Mouse (Mus musculus): Measurements from ENCODE around the gene Zfp993. TPM values are rescaled to one million over a fixed set of nuclear protein-coding genes. Genes with fewer than 3 reads are reported as not detected.
"Not testable (repeated sequence)": the region's sequence is repeated elsewhere in the genome, so short reads cannot be mapped to it uniquely, and the experiment has no call there.

Gene Zfp993
- 1.7 and 3.4 TPM in 2 replicates for polyA plus RNA-seq (2014; fragmentation: Nextera tagmentation; extraction: Ambion mirVana)

DNA sequence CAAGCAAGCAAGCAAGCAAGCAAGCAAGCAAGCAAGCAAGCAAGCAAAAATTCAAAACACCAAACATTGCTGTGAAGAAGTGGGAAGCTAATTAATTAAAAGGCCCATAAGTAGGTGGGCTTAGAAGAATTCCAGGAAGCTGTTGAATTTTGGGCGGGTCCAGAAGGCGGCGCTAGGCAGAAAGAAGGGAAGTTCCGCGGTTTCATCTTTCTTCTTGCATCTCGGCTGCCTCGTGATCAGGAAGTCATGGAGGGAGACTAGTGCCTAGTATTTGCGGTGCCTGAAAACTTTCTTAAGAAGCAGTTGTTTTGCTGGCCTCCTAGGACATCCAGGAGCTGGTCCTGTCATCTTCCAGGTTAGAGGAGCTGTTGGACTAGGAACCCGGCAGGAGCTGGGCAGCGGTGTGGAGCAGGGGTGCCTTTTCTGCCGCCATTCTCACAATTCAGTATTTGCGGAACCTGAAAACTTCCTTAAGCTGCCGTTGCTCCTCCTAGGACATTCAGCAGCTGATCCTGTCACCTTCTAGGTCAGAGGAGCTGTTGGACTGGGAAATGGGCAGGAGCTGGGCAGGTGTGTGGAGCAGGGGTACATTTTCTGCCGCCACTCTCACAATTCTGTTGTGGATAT, at the start of gene Zfp993:
Zfp993 (plus strand) TSS at position 188 of the 627 bp plus-strand sequence.
- not testable (repeated sequence) for H3K27ac ChIP-seq (ENCODE audit: low read depth); H3K4me2 ChIP-seq; H3K36me3 ChIP-seq (ENCODE audit: insufficient read depth); H3K4me3 ChIP-seq (ENCODE audit: low read depth, low read length); DNase-seq; H3K27me3 ChIP-seq (ENCODE audit: insufficient read depth, low read length); H3K9ac ChIP-seq; ATAC-seq (ENCODE audit: insufficient read depth); H3K4me1 ChIP-seq (ENCODE audit: insufficient read depth); H3K9me3 ChIP-seq (ENCODE audit: low read depth, low read length)
- no CpG with 5 or more reads among the region's 14 CpGs for WGBS

DNA sequence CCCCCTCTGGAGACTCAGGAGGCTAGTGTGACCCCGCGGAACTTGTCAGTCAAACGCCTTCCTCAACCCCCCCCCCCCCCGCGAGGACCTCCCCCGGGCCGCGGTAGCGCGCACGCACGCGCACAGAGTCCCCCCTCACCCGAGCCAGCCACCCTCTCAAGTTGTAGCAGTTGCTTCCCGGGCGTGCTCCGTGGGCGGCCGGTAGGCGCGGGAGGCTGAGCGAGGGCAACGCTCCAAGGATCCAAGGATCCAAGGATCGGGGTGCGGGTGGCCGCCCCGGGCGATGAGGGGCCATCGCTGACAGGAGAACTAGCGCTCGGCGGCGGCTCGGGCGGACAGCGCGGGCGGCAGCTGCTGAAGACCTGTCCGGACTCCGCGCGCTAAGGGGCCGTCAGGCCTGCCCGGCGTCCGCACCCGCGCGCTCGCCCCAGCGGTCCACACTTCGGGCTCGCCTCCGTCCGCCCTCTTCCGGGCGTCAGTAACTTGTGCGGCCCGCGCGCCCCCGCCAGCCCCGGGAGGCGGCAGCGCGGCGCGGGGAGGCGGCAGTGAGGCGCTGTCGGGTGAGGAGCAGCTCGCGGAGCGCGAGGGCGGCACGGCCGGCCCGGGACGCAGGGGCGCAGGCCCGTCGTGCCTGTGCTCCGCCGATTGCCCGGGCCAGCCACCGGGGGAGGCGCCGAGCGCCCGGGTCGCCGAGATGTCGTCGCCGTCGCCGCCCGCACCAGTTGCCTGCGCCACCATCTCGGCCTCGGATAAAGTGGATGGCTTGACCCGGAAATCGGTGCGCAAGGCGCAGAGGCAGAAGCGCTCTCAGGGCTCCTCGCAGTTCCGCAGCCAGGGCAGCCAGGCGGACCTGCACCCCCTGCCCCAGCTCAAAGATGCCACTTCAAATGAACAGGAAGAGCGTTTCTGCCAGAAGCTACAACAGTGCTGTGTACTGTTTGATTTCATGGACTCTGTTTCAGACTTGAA, 30.6 kb upstream of the Zfp993 start:
- H3K36me3 ChIP-seq (ENCODE audit: insufficient read depth); H3K9ac ChIP-seq; H3K4me1 ChIP-seq (ENCODE audit: insufficient read depth); H3K27me3 ChIP-seq (ENCODE audit: insufficient read depth, low read length); DNase-seq; H3K4me2 ChIP-seq; H3K9me3 ChIP-seq (ENCODE audit: low read depth, low read length); H3K4me3 ChIP-seq (ENCODE audit: low read depth, low read length); H3K27ac ChIP-seq (ENCODE audit: low read depth): not testable (repeated sequence)
- ATAC-seq (ENCODE audit: insufficient read depth): peak; percentile 81
- WGBS: 4% methylated on average over 16 of the region's 111 CpGs

DNA sequence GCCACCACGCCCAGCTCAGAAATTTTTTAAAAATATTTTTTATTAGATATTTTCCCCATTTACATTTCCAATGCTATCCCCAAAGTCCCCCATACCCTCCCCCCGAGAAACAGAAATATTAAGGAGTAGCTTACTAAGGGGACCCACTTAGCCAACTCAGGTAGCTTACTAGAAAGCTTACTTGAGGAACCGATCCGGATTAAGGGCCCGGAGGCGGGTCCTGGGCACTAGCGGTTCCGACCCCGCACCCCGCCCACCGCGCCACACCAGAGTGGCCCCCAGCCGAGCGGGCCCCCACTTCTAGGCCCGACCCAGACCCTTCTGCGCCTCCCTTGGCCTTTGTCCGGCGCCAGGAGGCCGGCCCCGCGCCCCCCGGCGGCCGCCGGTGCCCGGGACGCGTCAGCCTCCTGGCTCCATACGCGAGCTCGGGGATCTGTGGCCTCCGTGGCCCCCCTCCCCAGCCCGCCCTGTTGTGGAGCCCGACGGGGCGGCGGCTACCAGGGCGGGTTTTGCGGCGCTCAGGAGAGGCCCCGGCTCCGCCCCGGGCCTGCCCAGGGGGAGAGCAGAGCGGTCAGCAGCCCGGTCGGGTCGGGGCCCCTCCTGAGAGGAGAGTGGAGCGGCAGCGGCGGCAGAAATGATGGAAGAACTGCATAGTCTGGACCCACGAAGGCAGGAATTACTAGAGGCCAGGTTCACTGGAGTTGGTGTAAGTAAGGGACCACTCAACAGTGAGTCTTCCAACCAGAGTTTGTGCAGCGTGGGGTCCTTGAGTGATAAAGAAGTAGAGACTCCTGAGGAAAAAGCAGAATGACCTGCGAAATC, 7.0 kb upstream of the Zfp993 start:
- not testable (repeated sequence) for H3K27me3 ChIP-seq (ENCODE audit: insufficient read depth, low read length); H3K9me3 ChIP-seq (ENCODE audit: low read depth, low read length); H3K9ac ChIP-seq; H3K27ac ChIP-seq (ENCODE audit: low read depth); H3K36me3 ChIP-seq (ENCODE audit: insufficient read depth); H3K4me1 ChIP-seq (ENCODE audit: insufficient read depth); DNase-seq
- Histone ChIP-seq H3K4me3 (ENCODE audit: low read depth, low read length) (0 out of 2 replicates have a peak overlapping the region, but pooled peaks have one; percentile 11), H3K4me2 (peak overlapping the region; percentile 38; the same call in 1 of the 2 replicates)
- ATAC-seq (ENCODE audit: insufficient read depth): peak; percentile 95
- WGBS: 4% methylated on average over 21 of the region's 53 CpGs

DNA sequence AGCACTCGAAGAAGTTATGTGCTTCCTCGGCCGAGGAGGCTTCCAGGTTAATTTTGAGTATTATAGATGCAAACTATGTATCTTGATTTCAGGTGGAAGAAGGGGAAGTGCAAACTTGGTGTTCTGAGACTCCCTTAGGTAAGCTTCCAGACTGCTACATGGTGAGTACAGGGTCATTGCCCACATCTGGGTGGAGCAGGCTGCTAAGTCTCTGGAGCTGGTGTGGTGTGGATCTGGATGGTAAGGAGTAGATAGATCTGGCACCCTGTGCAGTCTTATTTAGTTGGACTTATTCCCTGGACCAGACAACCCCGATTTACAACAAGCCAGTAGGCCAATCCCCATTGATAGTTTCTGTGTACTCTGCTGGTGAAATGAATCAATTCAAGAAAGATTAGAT, 33.6 kb downstream of the Zfp993 start:
- DNase-seq; H3K4me3 ChIP-seq (ENCODE audit: low read depth, low read length); H3K4me2 ChIP-seq; H3K9me3 ChIP-seq (ENCODE audit: low read depth, low read length); H3K27me3 ChIP-seq (ENCODE audit: insufficient read depth, low read length); ATAC-seq (ENCODE audit: insufficient read depth); H3K4me1 ChIP-seq (ENCODE audit: insufficient read depth); H3K9ac ChIP-seq; H3K36me3 ChIP-seq (ENCODE audit: insufficient read depth); H3K27ac ChIP-seq (ENCODE audit: low read depth): not testable (repeated sequence)
- no CpG with 5 or more reads among the region's 4 CpGs for WGBS

DNA sequence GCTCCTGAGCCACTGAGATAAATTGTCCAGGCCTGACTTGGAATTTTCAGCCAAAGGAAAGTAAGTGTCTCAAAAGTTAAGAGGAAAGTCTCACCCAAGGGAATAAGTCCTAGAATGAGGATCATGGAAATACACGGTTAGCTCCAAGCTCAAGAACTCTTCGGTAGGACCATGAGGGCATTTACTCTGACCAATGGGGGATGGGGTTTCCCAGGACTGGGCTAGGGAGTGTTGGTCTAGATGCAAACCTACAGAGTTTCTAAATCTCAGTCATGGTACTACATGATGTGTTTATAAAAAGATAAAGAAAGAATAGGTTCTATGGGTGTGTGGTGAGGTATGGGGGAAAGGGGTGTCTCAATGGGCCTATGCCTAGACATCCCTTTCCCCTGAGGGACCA, 38.9 kb downstream of the Zfp993 start:
- DNase-seq; H3K4me2 ChIP-seq; H3K4me1 ChIP-seq (ENCODE audit: insufficient read depth); H3K4me3 ChIP-seq (ENCODE audit: low read depth, low read length); H3K36me3 ChIP-seq (ENCODE audit: insufficient read depth); H3K27ac ChIP-seq (ENCODE audit: low read depth); H3K27me3 ChIP-seq (ENCODE audit: insufficient read depth, low read length); ATAC-seq (ENCODE audit: insufficient read depth); H3K9me3 ChIP-seq (ENCODE audit: low read depth, low read length); H3K9ac ChIP-seq: not testable (repeated sequence)
- WGBS: no CpG with 5 or more reads among the region's 2 CpGs

DNA sequence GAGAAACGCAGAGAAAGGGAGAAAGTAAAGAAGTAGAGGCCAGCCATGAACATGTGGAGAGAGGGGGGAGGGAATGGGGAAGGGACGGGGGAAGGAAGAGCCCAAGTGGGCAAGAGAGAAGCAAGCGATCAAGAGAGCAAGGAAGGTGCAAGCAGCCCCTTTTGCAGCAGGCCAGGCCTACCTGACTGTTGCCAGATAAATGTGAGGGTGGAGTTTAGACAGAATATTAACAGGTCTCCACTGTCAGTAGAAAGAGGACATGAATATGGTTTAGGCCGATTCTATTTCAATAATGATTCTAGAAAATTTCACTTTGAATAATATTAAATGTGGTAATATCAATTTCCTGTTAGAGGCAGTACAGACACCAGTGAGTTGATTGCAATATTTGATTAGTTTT, 39.4 kb downstream of the Zfp993 start:
- 78% methylated on average over 1 of the region's 4 CpGs for WGBS
- not testable (repeated sequence) for H3K4me3 ChIP-seq (ENCODE audit: low read depth, low read length); ATAC-seq (ENCODE audit: insufficient read depth)

DNA sequence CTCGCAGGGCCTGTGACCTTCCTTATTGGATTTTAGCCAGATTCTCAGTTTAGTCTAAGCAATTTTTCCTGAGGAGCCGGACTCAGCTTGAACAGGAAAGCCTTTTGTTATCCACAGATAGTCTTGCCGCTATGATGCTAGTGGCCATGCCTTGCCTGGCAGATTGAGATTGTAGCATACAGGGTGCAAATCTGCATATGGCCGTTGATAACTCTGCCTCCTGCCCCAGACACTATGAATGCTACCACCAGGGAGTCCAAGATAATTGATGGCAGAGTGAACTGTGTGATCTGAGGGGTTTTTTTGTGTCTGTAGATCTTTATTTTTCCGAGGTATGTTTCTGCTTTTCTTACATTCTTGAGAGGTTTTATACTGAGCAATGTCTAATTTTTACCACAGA, 39.9 kb downstream of the Zfp993 start:
- not testable (repeated sequence) for DNase-seq; H3K27me3 ChIP-seq (ENCODE audit: insufficient read depth, low read length); H3K9me3 ChIP-seq (ENCODE audit: low read depth, low read length); H3K27ac ChIP-seq (ENCODE audit: low read depth); H3K4me1 ChIP-seq (ENCODE audit: insufficient read depth); H3K4me3 ChIP-seq (ENCODE audit: low read depth, low read length); H3K9ac ChIP-seq; H3K36me3 ChIP-seq (ENCODE audit: insufficient read depth); ATAC-seq (ENCODE audit: insufficient read depth); H3K4me2 ChIP-seq
- 100% methylated on average over 1 of the region's 5 CpGs for WGBS

More for the DNA sequence above, 39.4 kb downstream of the Zfp993 start:
- not testable (repeated sequence) for H3K4me1 ChIP-seq (ENCODE audit: insufficient read depth); H3K27me3 ChIP-seq (ENCODE audit: insufficient read depth, low read length); H3K9ac ChIP-seq; DNase-seq; H3K9me3 ChIP-seq (ENCODE audit: low read depth, low read length); H3K27ac ChIP-seq (ENCODE audit: low read depth); H3K4me2 ChIP-seq; H3K36me3 ChIP-seq (ENCODE audit: insufficient read depth)

Other genes starting within 250 kb of the Zfp993 start
- 1.5 and 2.1 TPM in 2 replicates for gene Zfp992, start 161.9 kb upstream of the Zfp993 start, polyA plus RNA-seq (2014; fragmentation: Nextera tagmentation; extraction: Ambion mirVana)
- 0.08 TPM in 1 of 2 replicates, not detected in the other for gene Zfp981, start 108.9 kb upstream of the Zfp993 start, polyA plus RNA-seq (2014; fragmentation: Nextera tagmentation; extraction: Ambion mirVana)